Mouse (Mus musculus): ENCODE results near the gene Zfp821.
A peak's percentile ranks its signal among the peaks of the same experiment; 100 is the strongest.

DNA sequence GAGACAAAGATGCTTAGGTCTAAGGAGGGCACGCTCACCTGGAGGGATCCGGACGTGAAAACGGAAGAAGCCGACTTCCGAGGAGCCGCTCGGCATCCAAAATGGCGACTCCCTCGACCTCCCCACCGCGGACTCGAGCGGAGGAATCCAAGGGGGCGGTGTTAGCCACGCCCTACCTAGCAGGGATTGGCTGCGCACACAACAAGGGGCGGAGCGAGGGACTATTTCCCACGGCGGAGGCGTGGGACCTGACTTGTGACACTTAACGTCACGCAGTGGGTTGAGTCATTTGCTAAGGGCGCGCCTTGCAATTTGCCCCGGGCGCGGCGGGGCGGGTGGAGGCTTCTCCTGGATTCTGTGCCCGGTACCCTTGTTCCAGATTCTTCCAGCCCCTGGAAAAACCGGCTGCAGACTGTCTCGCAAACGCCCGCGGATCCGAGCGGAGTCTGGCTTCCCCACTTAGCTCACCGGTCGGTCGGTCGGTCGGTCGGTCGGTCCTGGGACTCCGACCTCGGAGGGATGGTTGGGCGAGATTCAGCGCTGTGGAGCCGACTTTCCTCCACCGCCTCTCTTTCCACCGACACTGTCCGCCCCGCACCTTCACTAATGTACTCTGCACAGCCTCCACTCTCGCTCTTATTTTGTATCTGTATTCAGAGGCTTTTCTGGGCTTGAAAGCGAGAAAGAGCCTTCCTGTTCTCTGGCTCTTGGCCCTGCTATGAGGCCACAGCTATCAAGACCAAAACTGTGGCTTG, 12.0 kb upstream of the Zfp821 start, which contains the start of gene Ist1:
- TF ChIP-seq CTCF (conservative IDR thresholded peaks at IDR 0.05 in 1 of 2, IDR thresholded peaks at IDR 0.05 in 1 of 2; ENCODE audit: low read depth in 2 of 2, low read length in 2 of 2) (no peak), ELF1 (IDR thresholded peaks at IDR 0.05; ENCODE audit: low read depth, low read length) (peak; percentile 73), POLR2A (IDR thresholded peaks at IDR 0.05; ENCODE audit: low read depth, low read length) (peak; percentile 94), SIN3A (IDR thresholded peaks at IDR 0.05; ENCODE audit: low read length) (peak; percentile 31; the same call in 1 of the 2 replicates), TBP (conservative IDR thresholded peaks at IDR 0.05; ENCODE audit: low read depth, low read length) (peak; percentile 95), TCF12 (IDR thresholded peaks at IDR 0.05; ENCODE audit: low read depth, low read length) (peak; percentile 94), ZNF384 (IDR thresholded peaks at IDR 0.05; ENCODE audit: low read depth, low read length) (no peak), ZC3H11A (IDR thresholded peaks at IDR 0.05; ENCODE audit: low read depth, low read length) (no peak), EP300 (IDR thresholded peaks at IDR 0.05; ENCODE audit: low read length) (no peak), SMC3 (IDR thresholded peaks at IDR 0.05; ENCODE audit: low read depth, low read length) (no peak)

Measured in CH12.LX (cell line).